Mouse (Mus musculus) CH12.LX (cell line): Measurements from ENCODE around the gene Arl11.

ENCODE experiments used
- CTCF ChIP-seq, 2 experiments: IDR thresholded peaks in 1 of 2; conservative IDR thresholded peaks in 1 of 2; 2 replicates each; pipeline ENCODE4 v1.5.1; 2011 to 2012; ENCODE audit warnings: low read depth in 2 of 2, low read length in 2 of 2, improper control_type of control experiment in 1 of 2, inconsistent platforms in 1 of 2, mild to moderate bottlenecking in 1 of 2, moderate library complexity in 1 of 2
- ELF1 ChIP-seq: IDR thresholded peaks from 2 replicates; pipeline ENCODE4 v1.6.1; 2014; ENCODE audit warnings: low read depth, mild to moderate bottlenecking, inconsistent platforms, low read length, improper control_type of control experiment
- EP300 ChIP-seq: IDR thresholded peaks from 2 replicates; pipeline ENCODE4 v1.6.1; 2011; ENCODE audit warnings: low read length, improper control_type of control experiment
- HCFC1 ChIP-seq: IDR thresholded peaks from 2 replicates; pipeline ENCODE4 v1.6.1; 2012; ENCODE audit warnings: low read depth, mild to moderate bottlenecking, inconsistent platforms, low read length, improper control_type of control experiment
- IRF4 ChIP-seq: IDR thresholded peaks from 2 replicates; pipeline ENCODE4 v1.6.1; 2014; ENCODE audit warnings: low read depth, mild to moderate bottlenecking, inconsistent platforms, low read length, improper control_type of control experiment
- MAFK ChIP-seq: IDR thresholded peaks from 2 replicates; pipeline ENCODE4 v1.6.1; 2011; ENCODE audit warnings: low read length, improper control_type of control experiment; ENCODE audit not compliant: insufficient replicate concordance
- MYC ChIP-seq: IDR thresholded peaks from 2 replicates; pipeline ENCODE4 v1.6.1; 2011; ENCODE audit warnings: low read depth, mild to moderate bottlenecking, improper control_type of control experiment, low read length
- POLR2A ChIP-seq: IDR thresholded peaks from 2 replicates; pipeline ENCODE4 v1.6.1; 2011; ENCODE audit warnings: low read depth, mild to moderate bottlenecking, improper control_type of control experiment, low read length
- POLR2AphosphoS2 ChIP-seq: IDR thresholded peaks from 2 replicates; pipeline ENCODE4 v1.6.1; 2011; ENCODE audit warnings: low read depth, low read length, improper control_type of control experiment
- RAD21 ChIP-seq: IDR thresholded peaks from 2 replicates; pipeline ENCODE4 v1.6.1; 2011; ENCODE audit warnings: low read depth, mild to moderate bottlenecking, low read length, improper control_type of control experiment, moderate library complexity
- RCOR1 ChIP-seq: conservative IDR thresholded peaks from 2 replicates; pipeline ENCODE4 v1.6.1; 2012; ENCODE audit warnings: low read depth, mild to moderate bottlenecking, inconsistent platforms, low read length, improper control_type of control experiment
- SIN3A ChIP-seq: IDR thresholded peaks from 2 replicates; pipeline ENCODE4 v1.6.1; 2012; ENCODE audit warnings: low read length, improper control_type of control experiment, inconsistent platforms
- TCF12 ChIP-seq: IDR thresholded peaks from 2 replicates; pipeline ENCODE4 v1.6.1; 2014; ENCODE audit warnings: low read depth, mild to moderate bottlenecking, inconsistent platforms, low read length, improper control_type of control experiment
- USF1 ChIP-seq: IDR thresholded peaks from 2 replicates; pipeline ENCODE4 v1.6.1; 2014; ENCODE audit warnings: low read depth, mild to moderate bottlenecking, inconsistent platforms, low read length, improper control_type of control experiment

- TF ChIP-seq MAFK (no peak), TCF12 (no peak), POLR2A (no peak), ELF1 (no peak), POLR2AphosphoS2 (no peak), USF1 (no peak), EP300 (no peak), SIN3A (no peak), CTCF (conservative IDR thresholded peaks at IDR 0.05 in 1 of 2, IDR thresholded peaks at IDR 0.05 in 1 of 2; ENCODE audit: low read depth in 2 of 2, low read length in 2 of 2) (no peak), HCFC1 (no peak), IRF4 (no peak), RAD21 (no peak), RCOR1 (no peak), MYC (no peak)
These were observed 21.0 kb downstream of the Arl11 start for GRCm38 (mm10) chr14:61330591-61330990.
